Mouse (Mus musculus) frontal cortex, postnatal 14 days (tissue): Measurements from ENCODE around the gene Deup1.
"Not testable (repeated sequence)": the region's sequence is repeated elsewhere in the genome, so short reads cannot be mapped to it uniquely, and the experiment has no call there.

ENCODE experiments used
- DNase-seq, 2 experiments: peaks; one replicate each; pipeline ENCODE4 v3.0.0; 2022; ENCODE audit warnings: low spot score in 2 of 2

The Deup1 gene

GRCm38 (mm10) chr9:15587157-15587854, 40.4 kb downstream of the Deup1 start:
- no peak for DNase-seq

- DNase-seq = no peak
Measured at GRCm38 (mm10) chr9:15585956-15586355, 41.8 kb downstream of the Deup1 start.

- no peak for DNase-seq
Measured at GRCm38 (mm10) chr9:15584209-15584608, 43.5 kb downstream of the Deup1 start.

- no peak for DNase-seq
Measured at GRCm38 (mm10) chr9:15582026-15582425, 45.7 kb downstream of the Deup1 start.

GRCm38 (mm10) chr9:15580176-15580575, 47.6 kb downstream of the Deup1 start:
- no peak for DNase-seq

GRCm38 (mm10) chr9:15578946-15579345, 48.8 kb downstream of the Deup1 start:
- DNase-seq = no peak

GRCm38 (mm10) chr9:15578427-15578826, 49.3 kb downstream of the Deup1 start:
- DNase-seq = no peak

GRCm38 (mm10) chr9:15574750-15575454, 52.8 kb downstream of the Deup1 start:
- DNase-seq = no peak

- no peak for DNase-seq
Measured at GRCm38 (mm10) chr9:15562353-15562752, 65.4 kb downstream of the Deup1 start.

- no peak for DNase-seq
Measured at GRCm38 (mm10) chr9:15560451-15560850, 67.3 kb downstream of the Deup1 start.

GRCm38 (mm10) chr9:15553322-15553721, 74.4 kb downstream of the Deup1 start:
- no peak for DNase-seq

- no peak for DNase-seq
Measured at GRCm38 (mm10) chr9:15551933-15552851, 75.5 kb downstream of the Deup1 start.

GRCm38 (mm10) chr9:15551073-15551472, 76.7 kb downstream of the Deup1 start:
- not testable (repeated sequence) for DNase-seq

- no peak for DNase-seq
Measured at GRCm38 (mm10) chr9:15550461-15550961, 77.2 kb downstream of the Deup1 start.

- no peak for DNase-seq
Measured at GRCm38 (mm10) chr9:15541735-15542354, 85.9 kb downstream of the Deup1 start.

GRCm38 (mm10) chr9:15538979-15539533, 88.7 kb downstream of the Deup1 start:
- no peak for DNase-seq

- no peak for DNase-seq
Measured at GRCm38 (mm10) chr9:15537455-15538048, 90.2 kb downstream of the Deup1 start.

- DNase-seq = no peak
Measured at GRCm38 (mm10) chr9:15536861-15537426, 90.8 kb downstream of the Deup1 start.

GRCm38 (mm10) chr9:15535418-15535817, 92.3 kb downstream of the Deup1 start:
- no peak for DNase-seq

- no peak for DNase-seq
Measured at GRCm38 (mm10) chr9:15534110-15534509, 93.6 kb downstream of the Deup1 start.
